Mouse (Mus musculus) midbrain, embryonic 11.5 days (tissue): ENCODE results near the gene Polr1e. TPM values are rescaled to one million over a fixed set of nuclear protein-coding genes. Genes with fewer than 3 reads are reported as not detected.
"Not testable (repeated sequence)": the region's sequence is repeated elsewhere in the genome, so short reads cannot be mapped to it uniquely, and the experiment has no call there.

ENCODE experiments used
- ATAC-seq: fragments of 200-750 bp; cut with Nextera tagmentation; 2 replicates; pipeline ENCODE4 v1.8.0; 2017; ENCODE audit warnings: moderate TSS enrichment, moderate library complexity; ENCODE audit not compliant: low FRiP score
- DNase-seq: peaks from one replicate; pipeline ENCODE4 v3.0.0; 2015; ENCODE audit warnings: low spot score; ENCODE audit errors: missing footprints
- H3K27ac ChIP-seq: fragments of 300-500 bp; sonication (generic); 2 replicates; pipeline ENCODE4 v1.5.1; 2014; ENCODE audit warnings: low read depth, low read length
- H3K27me3 ChIP-seq: fragments of 300-500 bp; sonication (generic); 2 replicates; pipeline ENCODE4 v1.6.1; 2014; ENCODE audit warnings: mild to moderate bottlenecking, low read length, moderate library complexity, mixed read lengths; ENCODE audit not compliant: control insufficient read depth, insufficient read depth
- H3K36me3 ChIP-seq: fragments of 300-500 bp; sonication (generic); 2 replicates; pipeline ENCODE4 v1.6.1; 2014; ENCODE audit warnings: mild to moderate bottlenecking, low read length, moderate library complexity, mixed read lengths; ENCODE audit not compliant: control insufficient read depth, insufficient read depth
- H3K4me1 ChIP-seq: fragments of 300-500 bp; sonication (generic); 2 replicates; pipeline ENCODE4 v1.6.1; 2014; ENCODE audit warnings: low read length; ENCODE audit not compliant: control insufficient read depth, insufficient read depth
- H3K4me2 ChIP-seq: fragments of 300-500 bp; sonication (generic); 2 replicates; pipeline ENCODE4 v1.6.1; 2014; ENCODE audit warnings: mild to moderate bottlenecking, moderate library complexity
- H3K4me3 ChIP-seq: fragments of 300-500 bp; sonication (generic); 2 replicates; pipeline ENCODE4 v1.5.1; 2014; ENCODE audit warnings: low read depth, low read length
- H3K9ac ChIP-seq: fragments of 300-500 bp; sonication (generic); 2 replicates; pipeline ENCODE4 v1.6.1; 2014; ENCODE audit warnings: low read length
- H3K9me3 ChIP-seq: fragments of 300-500 bp; sonication (generic); 2 replicates; pipeline ENCODE4 v1.6.1; 2016; ENCODE audit warnings: low read length; ENCODE audit not compliant: control insufficient read depth
- WGBS: fragments of 180-500 bp; shearing (Covaris S2); extraction: QIAGEN DNeasy Blood & Tissue Kit; methylation state at CpG from one replicate; pipeline ENCODE4 v1.1.7; 2014; 5-methylcytosine and 5-hydroxymethylcytosine counted together
- polyA plus RNA-seq: library from polyadenylated mRNA; unstranded; fragments of >200 nt; fragmentation: Nextera tagmentation; extraction: Ambion mirVana; gene quantifications from 2 replicates; pipeline ENCODE4 v1.2.1, GENCODE M21; 2014

Gene Polr1e
- polyA plus RNA-seq, 1 experiment from 2014 or later = 51.6 TPM

DNA sequence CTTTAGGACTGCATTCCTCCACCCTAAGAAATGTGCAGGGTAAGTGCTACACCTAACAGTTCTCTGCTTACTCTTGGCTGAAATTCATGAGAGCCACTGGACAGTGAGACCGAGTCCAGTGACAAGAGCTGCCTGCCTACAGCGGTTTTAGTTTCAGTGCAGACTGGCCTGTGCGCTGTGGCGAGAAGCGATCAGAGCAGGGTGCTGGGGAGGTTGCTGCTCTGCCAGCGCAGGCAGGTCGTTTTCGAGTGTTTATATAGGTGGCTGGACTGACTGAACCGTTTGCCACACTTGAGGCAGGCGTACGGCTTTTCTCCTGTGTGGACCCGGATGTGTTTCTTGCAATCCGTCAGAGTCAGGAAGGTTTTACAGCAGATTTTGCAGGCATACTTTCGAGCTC is 25.2 kb upstream of the Polr1e start:
- not testable (repeated sequence) for H3K4me3 ChIP-seq

DNA sequence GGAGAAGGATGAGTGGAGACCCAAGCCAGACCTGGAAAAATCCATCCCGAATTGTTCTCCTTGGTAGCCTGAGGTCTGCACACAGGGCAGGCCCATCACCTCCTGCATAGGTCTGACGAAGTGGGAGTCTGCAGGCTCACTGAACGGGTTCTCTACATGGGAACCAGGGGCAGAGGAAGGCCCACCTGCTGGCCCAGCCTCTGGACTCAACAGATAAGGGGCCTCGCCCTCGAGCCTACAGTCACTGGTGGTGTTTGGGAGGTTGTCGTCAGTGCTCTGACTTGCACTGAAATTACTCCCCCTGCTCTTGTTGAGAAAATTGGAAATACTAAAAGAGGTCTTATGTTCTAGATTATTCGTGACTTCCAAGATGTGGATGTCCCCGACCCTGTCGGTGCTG is 24.5 kb upstream of the Polr1e start:
- Histone ChIP-seq H3K4me1 (peaks cover 4% of the 10 kb centered on the region; the same call in 1 of the 2 replicates), H3K27me3 (no peaks in the 10 kb centered on the region), H3K27ac (no peak overlapping the region), H3K36me3 (peaks cover 5% of the 10 kb centered on the region; the same call in 1 of the 2 replicates), H3K9ac (no peak overlapping the region), H3K4me3 (no peak overlapping the region), H3K9me3 (no peaks in the 10 kb centered on the region), H3K4me2 (no peak overlapping the region)
- ATAC-seq (no peak), DNase-seq (no peak)
- 92% methylated on average over 9 of the region's 9 CpGs for WGBS

More for the DNA sequence above, 25.2 kb upstream of the Polr1e start:
- H3K4me1 ChIP-seq, H3K4me2 ChIP-seq, H3K9ac ChIP-seq, H3K9me3 ChIP-seq, H3K27me3 ChIP-seq, H3K36me3 ChIP-seq, DNase-seq, H3K27ac ChIP-seq, ATAC-seq: not testable (repeated sequence)
- WGBS = 91% methylated on average over 14 of the region's 14 CpGs

GRCm38 (mm10) chr4:44994776-44995175 is 23.6 kb upstream of the Polr1e start:
- H3K27ac ChIP-seq = no peak overlapping the region
- peak; percentile 26 for DNase-seq

GRCm38 (mm10) chr4:44998071-44998470 is 20.3 kb upstream of the Polr1e start:
- Histone ChIP-seq H3K4me3 (no peak overlapping the region), H3K4me1 (peaks cover 4% of the 10 kb centered on the region; the same call in 1 of the 2 replicates), H3K36me3 (peaks cover 5% of the 10 kb centered on the region; the same call in 1 of the 2 replicates), H3K9ac (no peak overlapping the region), H3K27me3 (no peaks in the 10 kb centered on the region), H3K9me3 (no peaks in the 10 kb centered on the region), H3K4me2 (no peak overlapping the region), H3K27ac (no peak overlapping the region)
- ATAC-seq = no peak
- peak; percentile 31 for DNase-seq
- WGBS = 80% methylated on average over 3 of the region's 3 CpGs

More at GRCm38 (mm10) chr4:44994776-44995175, 23.6 kb upstream of the Polr1e start:
- Histone ChIP-seq H3K4me3 (no peak overlapping the region), H3K9me3 (no peaks in the 10 kb centered on the region), H3K9ac (no peak overlapping the region), H3K4me1 (peaks cover 4% of the 10 kb centered on the region; the same call in 1 of the 2 replicates), H3K27me3 (no peaks in the 10 kb centered on the region), H3K4me2 (no peak overlapping the region), H3K36me3 (peaks cover 5% of the 10 kb centered on the region; the same call in 1 of the 2 replicates)
- ATAC-seq = no peak
- 88% methylated on average over 18 of the region's 18 CpGs for whole genome bisulfite sequencing

- H3K27ac ChIP-seq = no peak overlapping the region
- H3K4me2 ChIP-seq = no peak overlapping the region
- H3K9ac ChIP-seq = no peak overlapping the region
- WGBS = 89% methylated on average over 6 of the region's 6 CpGs
- ATAC-seq (no peak), DNase-seq (peak; percentile 14)
- H3K4me1 ChIP-seq = peaks cover 4% of the 10 kb centered on the region; the same call in 1 of the 2 replicates
- no peaks in the 10 kb centered on the region for H3K27me3 ChIP-seq
- no peaks in the 10 kb centered on the region for H3K36me3 ChIP-seq
- H3K9me3 ChIP-seq = no peaks in the 10 kb centered on the region
- no peak overlapping the region for H3K4me3 ChIP-seq
These were observed 18.4 kb upstream of the Polr1e start for GRCm38 (mm10) chr4:45000001-45000400.

- Histone ChIP-seq H3K27ac (no peak overlapping the region), H3K9me3 (no peaks in the 10 kb centered on the region), H3K4me1 (peaks cover 8% of the 10 kb centered on the region), H3K4me2 (no peak overlapping the region), H3K36me3 (no peaks in the 10 kb centered on the region), H3K9ac (no peak overlapping the region), H3K4me3 (no peak overlapping the region), H3K27me3 (no peaks in the 10 kb centered on the region)
- ATAC-seq = no peak
- 89% methylated on average over 3 of the region's 3 CpGs for WGBS
- DNase-seq = no peak
These were observed 12.9 kb upstream of the Polr1e start for GRCm38 (mm10) chr4:45005452-45005851.

DNA sequence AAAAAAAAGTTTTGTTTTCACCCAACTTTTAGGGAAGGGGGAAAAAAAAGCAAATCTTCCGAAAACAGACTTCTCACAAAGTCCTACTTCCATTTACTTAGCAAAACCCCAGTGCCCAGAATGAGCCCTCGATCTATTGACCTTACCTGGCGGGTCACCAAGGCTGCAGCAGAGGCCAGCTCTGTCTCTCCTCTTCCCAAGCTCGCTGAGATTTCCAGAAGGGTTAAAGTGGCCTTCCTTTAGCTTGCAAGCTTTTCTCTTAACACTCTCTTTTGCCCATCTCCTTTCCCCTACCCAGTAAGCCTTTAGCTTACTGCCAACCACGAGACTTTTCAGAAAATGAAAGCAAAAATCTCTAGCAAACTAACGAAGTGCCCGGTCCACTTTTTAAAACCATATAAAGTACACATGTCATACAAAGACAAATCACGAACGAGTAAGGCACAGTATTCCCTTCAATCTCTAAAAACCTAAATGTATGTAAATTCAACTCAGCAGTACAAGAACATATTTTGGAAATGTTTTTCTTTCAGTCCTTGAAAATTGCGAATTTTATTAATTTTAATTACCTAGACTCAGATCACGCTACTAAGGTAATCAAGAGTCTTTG is 7.5 kb upstream of the Polr1e start:
- no peaks in the 10 kb centered on the region for H3K9me3 ChIP-seq
- H3K27me3 ChIP-seq = no peaks in the 10 kb centered on the region
- peak; percentile 89 for DNase-seq
- H3K27ac ChIP-seq = no peak overlapping the region; the same call in 1 of the 2 replicates
- peak overlapping the region; percentile 79 for H3K9ac ChIP-seq
- peaks cover 20% of the 10 kb centered on the region for H3K4me1 ChIP-seq
- ATAC-seq = no peak
- H3K36me3 ChIP-seq = no peaks in the 10 kb centered on the region
- peak overlapping the region; percentile 57 for H3K4me3 ChIP-seq
- peak overlapping the region; percentile 68 for H3K4me2 ChIP-seq
- 10% methylated on average over 11 of the region's 11 CpGs for WGBS

DNA sequence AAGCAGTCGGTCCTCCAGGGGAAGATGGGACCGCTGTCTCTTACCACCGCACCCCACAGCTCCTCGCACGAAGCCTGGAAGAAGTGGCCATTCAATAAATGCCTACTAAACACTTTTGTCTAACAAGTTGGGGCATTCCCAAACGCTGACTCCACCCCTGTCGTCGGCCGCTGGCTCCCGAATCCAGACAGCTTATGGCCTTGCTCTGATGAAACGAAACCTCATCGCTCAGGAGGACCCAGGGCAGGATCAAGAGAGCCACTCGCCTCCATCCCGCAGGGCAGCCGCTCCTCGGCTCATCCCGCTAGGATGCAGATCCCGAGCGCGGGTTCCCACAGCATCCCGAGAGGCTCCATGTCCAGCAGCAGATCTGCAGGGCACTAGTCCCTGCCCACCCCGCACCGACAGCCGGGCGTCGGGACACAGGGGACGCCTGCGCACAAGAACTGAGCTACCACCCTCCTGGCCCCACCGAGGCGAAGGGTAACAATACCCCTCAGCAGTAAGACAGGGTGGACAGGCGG is 6.7 kb upstream of the Polr1e start:
- Histone ChIP-seq H3K27me3 (no peaks in the 10 kb centered on the region), H3K9me3 (no peaks in the 10 kb centered on the region), H3K4me3 (peak overlapping the region; percentile 57), H3K27ac (peak overlapping the region; percentile 90), H3K4me1 (peaks cover 20% of the 10 kb centered on the region), H3K9ac (peak overlapping the region; percentile 79), H3K36me3 (no peaks in the 10 kb centered on the region), H3K4me2 (peak overlapping the region; percentile 68)
- ATAC-seq (peak; percentile 86), DNase-seq (peak; percentile 98)
- under 1% methylated on average over 31 of the region's 31 CpGs for WGBS
